Mouse (Mus musculus) skeletal muscle tissue, postnatal 0 days (tissue): ENCODE data around the gene Zscan4-ps2. TPM values are rescaled to one million over a fixed set of nuclear protein-coding genes. Genes with fewer than 3 reads are reported as not detected.

ENCODE experiments used
- polyA plus RNA-seq: library from polyadenylated mRNA; unstranded; fragments of >200 nt; fragmentation: Nextera tagmentation; extraction: Ambion mirVana; gene quantifications from 2 replicates; pipeline ENCODE4 v1.2.1, GENCODE M21; 2015

Zscan4-ps2 gene
- not detected in 2 replicates for polyA plus RNA-seq

DNA sequence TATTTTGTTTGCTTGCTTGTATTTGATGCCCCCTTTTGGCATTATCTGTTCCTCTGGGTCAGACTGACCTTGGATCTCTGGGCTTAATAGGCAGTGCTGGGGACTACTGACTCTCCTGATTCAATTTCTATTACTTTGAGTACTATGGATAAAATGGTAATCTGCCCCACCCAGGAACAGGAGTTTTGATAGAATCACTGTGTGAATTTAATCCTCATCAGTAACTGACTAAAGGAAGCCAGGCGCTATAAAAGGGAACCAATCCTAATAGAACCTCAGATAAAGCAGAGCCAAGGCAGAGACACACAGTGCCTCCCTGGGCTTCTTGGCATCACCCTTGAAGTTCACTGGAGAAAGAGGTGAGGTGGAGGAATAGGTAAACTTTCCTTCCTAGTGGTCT lies at the start of gene Zscan4-ps2:
Zscan4-ps2 (plus strand) TSS at position 301 of the 400 bp plus-strand sequence.

Other genes with a start within 250 kb of the Zscan4-ps2 start
- gene Zscan4e, start 203.6 kb upstream of the Zscan4-ps2 start, polyA plus RNA-seq, result not detected in 2 replicates
- gene Zscan4f, start 116.4 kb upstream of the Zscan4-ps2 start, polyA plus RNA-seq, result not detected in 2 replicates
- not detected in 2 replicates for gene Zscan4-ps3, start 95.0 kb downstream of the Zscan4-ps2 start, polyA plus RNA-seq
- not detected in 2 replicates for gene Vmn1r72, start 165.8 kb downstream of the Zscan4-ps2 start, polyA plus RNA-seq
- gene Vmn1r73, start 216.0 kb downstream of the Zscan4-ps2 start, polyA plus RNA-seq, result not detected in 2 replicates